Mouse (Mus musculus) heart, embryonic 10.5 days (tissue): Measurements from ENCODE around the gene Tcirg1. TPM values are rescaled to one million over a fixed set of nuclear protein-coding genes. Genes with fewer than 3 reads are reported as not detected.

Experiments
- DNase-seq: peaks from one replicate; pipeline ENCODE4 v3.0.0-alpha.2; 2017; ENCODE audit warnings: low spot score
- H3K27ac ChIP-seq: fragments of 300-500 bp; sonication (generic); 2 replicates; pipeline ENCODE4 v1.5.1; 2016; ENCODE audit warnings: mild to moderate bottlenecking
- H3K27me3 ChIP-seq: fragments of 300-500 bp; sonication (generic); 2 replicates; pipeline ENCODE4 v1.6.1; 2016; ENCODE audit warnings: mild to moderate bottlenecking; ENCODE audit not compliant: poor library complexity, insufficient read depth, severe bottlenecking
- H3K36me3 ChIP-seq: fragments of 300-500 bp; sonication (generic); 2 replicates; pipeline ENCODE4 v1.6.1; 2016; ENCODE audit warnings: mild to moderate bottlenecking, moderate library complexity
- H3K4me1 ChIP-seq: fragments of 300-500 bp; sonication (generic); 2 replicates; pipeline ENCODE4 v1.6.1; 2016; ENCODE audit warnings: mild to moderate bottlenecking
- H3K4me3 ChIP-seq: fragments of 300-500 bp; sonication (generic); 2 replicates; pipeline ENCODE4 v1.5.1; 2016; ENCODE audit warnings: mild to moderate bottlenecking, moderate library complexity
- H3K9me3 ChIP-seq: fragments of 300-500 bp; sonication (generic); 2 replicates; pipeline ENCODE4 v1.6.1; 2016; ENCODE audit warnings: mild to moderate bottlenecking, moderate library complexity
- WGBS: fragments of 180-500 bp; shearing (Covaris S2); methylation state at CpG from one replicate; pipeline ENCODE4 v1.1.7; 2016; 5-methylcytosine and 5-hydroxymethylcytosine counted together
- polyA plus RNA-seq: library from polyadenylated mRNA; unstranded; fragments of >200 nt; fragmentation: Nextera tagmentation; extraction: Ambion mirVana; gene quantifications from 2 replicates; pipeline ENCODE4 v1.2.1, GENCODE M21; 2016

Gene Tcirg1
- polyA plus RNA-seq, 1 experiment from 2014 or later, result 32.2 TPM

GRCm38 (mm10) chr19:3882214-3882613 lies 24.7 kb downstream of the Tcirg1 start:
- Histone ChIP-seq H3K4me1 (peaks cover 12% of the 10 kb centered on the region), H3K27me3 (no peaks in the 10 kb centered on the region), H3K27ac (no peak overlapping the region), H3K36me3 (peaks cover 33% of the 10 kb centered on the region), H3K9me3 (no peaks in the 10 kb centered on the region), H3K4me3 (no peak overlapping the region)
- 88% methylated on average over 4 of the region's 4 CpGs for WGBS
- DNase-seq, result no peak

- Histone ChIP-seq H3K27me3 (no peaks in the 10 kb centered on the region), H3K4me3 (no peak overlapping the region), H3K27ac (no peak overlapping the region), H3K9me3 (no peaks in the 10 kb centered on the region), H3K4me1 (peaks cover 12% of the 10 kb centered on the region), H3K36me3 (peaks cover 23% of the 10 kb centered on the region; the same call in 1 of the 2 replicates)
- 89% methylated on average over 6 of the region's 6 CpGs for WGBS
- DNase-seq, result no peak
Observed at GRCm38 (mm10) chr19:3880054-3880848, 26.7 kb downstream of the Tcirg1 start.

- peaks cover 14% of the 10 kb centered on the region; the same call in 1 of the 2 replicates for H3K36me3 ChIP-seq
- WGBS, result 87% methylated on average over 7 of the region's 7 CpGs
- H3K4me1 ChIP-seq, result 0 out of 2 replicates have a peak, but pooled peaks cover 3% of the 10 kb centered on the region
- no peak overlapping the region for H3K27ac ChIP-seq
- DNase-seq, result no peak
- H3K27me3 ChIP-seq, result no peaks in the 10 kb centered on the region
- H3K4me3 ChIP-seq, result no peak overlapping the region
- no peaks in the 10 kb centered on the region for H3K9me3 ChIP-seq
Observed at GRCm38 (mm10) chr19:3875045-3875444, 31.9 kb downstream of the Tcirg1 start.

GRCm38 (mm10) chr19:3872373-3872772 lies 34.6 kb downstream of the Tcirg1 start:
- Histone ChIP-seq H3K4me3 (no peak overlapping the region), H3K27me3 (no peaks in the 10 kb centered on the region), H3K27ac (no peak overlapping the region), H3K4me1 (0 out of 2 replicates have a peak, but pooled peaks cover 3% of the 10 kb centered on the region), H3K9me3 (no peaks in the 10 kb centered on the region), H3K36me3 (peaks cover 10% of the 10 kb centered on the region; the same call in 1 of the 2 replicates)
- no peak for DNase-seq
- 66% methylated on average over 4 of the region's 4 CpGs for WGBS

- Histone ChIP-seq H3K4me3 (no peak overlapping the region), H3K9me3 (no peaks in the 10 kb centered on the region), H3K4me1 (0 out of 2 replicates have a peak, but pooled peaks cover 3% of the 10 kb centered on the region), H3K36me3 (peaks cover 10% of the 10 kb centered on the region), H3K27ac (no peak overlapping the region), H3K27me3 (no peaks in the 10 kb centered on the region)
- DNase-seq, result no peak
Observed at GRCm38 (mm10) chr19:3871468-3871867, 35.5 kb downstream of the Tcirg1 start.

GRCm38 (mm10) chr19:3868290-3868689 lies 38.6 kb downstream of the Tcirg1 start:
- WGBS, result 98% methylated on average over 1 of the region's 1 CpGs
- H3K4me1 ChIP-seq, result 0 out of 2 replicates have a peak, but pooled peaks cover 3% of the 10 kb centered on the region
- no peak overlapping the region for H3K4me3 ChIP-seq
- no peaks in the 10 kb centered on the region for H3K27me3 ChIP-seq
- no peak overlapping the region for H3K27ac ChIP-seq
- H3K9me3 ChIP-seq, result no peaks in the 10 kb centered on the region
- peaks cover 24% of the 10 kb centered on the region for H3K36me3 ChIP-seq
- no peak for DNase-seq

GRCm38 (mm10) chr19:3864960-3865359 lies 42.0 kb downstream of the Tcirg1 start:
- no peaks in the 10 kb centered on the region for H3K27me3 ChIP-seq
- no peak for DNase-seq
- H3K27ac ChIP-seq, result no peak overlapping the region
- no peak overlapping the region for H3K4me3 ChIP-seq
- 82% methylated on average over 2 of the region's 2 CpGs for WGBS
- peaks cover 29% of the 10 kb centered on the region for H3K36me3 ChIP-seq
- H3K4me1 ChIP-seq, result no peaks in the 10 kb centered on the region
- no peaks in the 10 kb centered on the region for H3K9me3 ChIP-seq

GRCm38 (mm10) chr19:3862713-3863112 lies 44.2 kb downstream of the Tcirg1 start:
- DNase-seq, result no peak
- H3K9me3 ChIP-seq, result no peaks in the 10 kb centered on the region
- WGBS, result 69% methylated on average over 2 of the region's 2 CpGs
- H3K4me1 ChIP-seq, result 0 out of 2 replicates have a peak, but pooled peaks cover 3% of the 10 kb centered on the region
- H3K27me3 ChIP-seq, result no peaks in the 10 kb centered on the region
- H3K27ac ChIP-seq, result no peak overlapping the region
- H3K36me3 ChIP-seq, result peaks cover 29% of the 10 kb centered on the region
- H3K4me3 ChIP-seq, result no peak overlapping the region

GRCm38 (mm10) chr19:3857220-3857619 lies 49.7 kb downstream of the Tcirg1 start:
- H3K4me1 ChIP-seq, result peaks cover 13% of the 10 kb centered on the region
- no peak for DNase-seq
- H3K36me3 ChIP-seq, result peaks cover 5% of the 10 kb centered on the region; the same call in 1 of the 2 replicates
- no peak overlapping the region for H3K4me3 ChIP-seq
- WGBS, result 78% methylated on average over 3 of the region's 3 CpGs
- no peaks in the 10 kb centered on the region for H3K9me3 ChIP-seq
- H3K27me3 ChIP-seq, result no peaks in the 10 kb centered on the region
- H3K27ac ChIP-seq, result no peak overlapping the region

- DNase-seq, result no peak
- Histone ChIP-seq H3K36me3 (0 out of 2 replicates have a peak, but pooled peaks cover under 1% of the 10 kb centered on the region), H3K4me1 (peaks cover 28% of the 10 kb centered on the region), H3K4me3 (0 out of 2 replicates have a peak overlapping the region, but pooled peaks have one; percentile 19), H3K9me3 (no peaks in the 10 kb centered on the region), H3K27ac (no peak overlapping the region), H3K27me3 (no peaks in the 10 kb centered on the region)
- 29% methylated on average over 4 of the region's 4 CpGs for WGBS
Observed at GRCm38 (mm10) chr19:3855601-3856000, 51.3 kb downstream of the Tcirg1 start.

GRCm38 (mm10) chr19:3855091-3855490 lies 51.8 kb downstream of the Tcirg1 start:
- no peaks in the 10 kb centered on the region for H3K9me3 ChIP-seq
- H3K27ac ChIP-seq, result no peak overlapping the region
- peak; percentile 45 for DNase-seq
- H3K27me3 ChIP-seq, result no peaks in the 10 kb centered on the region
- no peak overlapping the region for H3K4me3 ChIP-seq
- 74% methylated on average over 6 of the region's 6 CpGs for WGBS
- H3K4me1 ChIP-seq, result peaks cover 30% of the 10 kb centered on the region
- no peaks in the 10 kb centered on the region for H3K36me3 ChIP-seq

- Histone ChIP-seq H3K4me3 (no peak overlapping the region), H3K27ac (no peak overlapping the region), H3K27me3 (no peaks in the 10 kb centered on the region), H3K36me3 (no peaks in the 10 kb centered on the region), H3K4me1 (peaks cover 32% of the 10 kb centered on the region), H3K9me3 (no peaks in the 10 kb centered on the region)
- 98% methylated on average over 1 of the region's 1 CpGs for whole genome bisulfite sequencing
- DNase-seq, result no peak
Observed at GRCm38 (mm10) chr19:3853891-3854290, 53.0 kb downstream of the Tcirg1 start.

- no peaks in the 10 kb centered on the region for H3K36me3 ChIP-seq
- no peak overlapping the region for H3K27ac ChIP-seq
- no peaks in the 10 kb centered on the region for H3K27me3 ChIP-seq
- DNase-seq, result peak; percentile 38
- peaks cover 32% of the 10 kb centered on the region for H3K4me1 ChIP-seq
- H3K4me3 ChIP-seq, result peak overlapping the region; percentile 91
- WGBS, result 91% methylated on average over 10 of the region's 10 CpGs
- H3K9me3 ChIP-seq, result no peaks in the 10 kb centered on the region
Observed at GRCm38 (mm10) chr19:3853121-3853520, 53.8 kb downstream of the Tcirg1 start.
